Mouse (Mus musculus) liver, embryonic 13.5 days (tissue): ENCODE measurements around the gene Agbl2. TPM values are rescaled to one million over a fixed set of nuclear protein-coding genes. Genes with fewer than 3 reads are reported as not detected.

Source experiments
- ATAC-seq: fragments of 200-750 bp; cut with Nextera tagmentation; 2 replicates; pipeline ENCODE4 v1.8.0; 2017; ENCODE audit warnings: low read depth, mild to moderate bottlenecking, moderate number of reproducible peaks, moderate library complexity
- DNase-seq: peaks from one replicate; pipeline ENCODE4 v3.0.0; 2022
- H3K27ac ChIP-seq: fragments of 300-500 bp; sonication (generic); 2 replicates; pipeline ENCODE4 v1.5.1; 2015; ENCODE audit warnings: moderate library complexity, mild to moderate bottlenecking, inconsistent platforms
- H3K27me3 ChIP-seq: fragments of 300-500 bp; sonication (generic); 2 replicates; pipeline ENCODE4 v1.6.1; 2015; ENCODE audit warnings: mild to moderate bottlenecking, inconsistent platforms
- H3K36me3 ChIP-seq: fragments of 300-500 bp; sonication (generic); 2 replicates; pipeline ENCODE4 v1.6.1; 2015; ENCODE audit warnings: mild to moderate bottlenecking, inconsistent platforms
- H3K4me1 ChIP-seq: fragments of 300-500 bp; sonication (generic); replicated peaks from 2 replicates; pipeline ENCODE4 v1.6.1; 2015; ENCODE audit warnings: inconsistent platforms
- H3K4me2 ChIP-seq: fragments of 300-500 bp; sonication (generic); 2 replicates; pipeline ENCODE4 v1.6.1; 2015; ENCODE audit warnings: inconsistent platforms, mild to moderate bottlenecking, moderate library complexity
- H3K4me3 ChIP-seq: fragments of 300-500 bp; sonication (generic); replicated peaks from 2 replicates; pipeline ENCODE4 v1.5.1; 2015; ENCODE audit warnings: mild to moderate bottlenecking, inconsistent platforms
- H3K9ac ChIP-seq: fragments of 300-500 bp; sonication (generic); 2 replicates; pipeline ENCODE4 v1.6.1; 2015; ENCODE audit warnings: mild to moderate bottlenecking, inconsistent platforms
- H3K9me3 ChIP-seq: fragments of 300-500 bp; sonication (generic); replicated peaks from 2 replicates; pipeline ENCODE4 v1.6.1; 2016; ENCODE audit warnings: inconsistent platforms
- WGBS: fragments of 180-500 bp; shearing (Covaris S2); methylation state at CpG from one replicate; pipeline ENCODE4 v1.1.7; 2015; ENCODE audit not compliant: insufficient replicate concordance; 5-methylcytosine and 5-hydroxymethylcytosine counted together
- polyA plus RNA-seq: library from polyadenylated mRNA; unstranded; fragments of >200 nt; fragmentation: Nextera tagmentation; extraction: Ambion mirVana; gene quantifications from 2 replicates; pipeline ENCODE4 v1.2.1, GENCODE M21; 2015

Agbl2 gene
- polyA plus RNA-seq, 1 experiment from 2014 or later, result 0.06 TPM

GRCm38 (mm10) chr2:90845234-90845633 is 62.7 kb downstream of the Agbl2 start:
- Histone ChIP-seq H3K9ac (no peak overlapping the region), H3K27me3 (no peaks in the 10 kb centered on the region), H3K4me2 (no peak overlapping the region), H3K27ac (no peak overlapping the region; the same call in 1 of the 2 replicates), H3K36me3 (peaks cover 2% of the 10 kb centered on the region), H3K9me3 (no peaks in the 10 kb centered on the region), H3K4me3 (no peak overlapping the region), H3K4me1 (peaks cover 35% of the 10 kb centered on the region)
- WGBS, result 53% methylated on average over 5 of the region's 5 CpGs
- ATAC-seq (no peak), DNase-seq (no peak)

GRCm38 (mm10) chr2:90846171-90846570 is 63.6 kb downstream of the Agbl2 start:
- DNase-seq, result no peak
- H3K27ac ChIP-seq, result peak overlapping the region; percentile 63

GRCm38 (mm10) chr2:90846597-90846954 is 64.0 kb downstream of the Agbl2 start:
- ATAC-seq (peak; percentile 22), DNase-seq (no peak)
- Histone ChIP-seq H3K36me3 (peaks cover 15% of the 10 kb centered on the region), H3K27ac (peak overlapping the region; percentile 63), H3K4me2 (peak overlapping the region; percentile 78), H3K4me3 (peak overlapping the region; percentile 90), H3K27me3 (no peaks in the 10 kb centered on the region), H3K4me1 (peaks cover 41% of the 10 kb centered on the region), H3K9me3 (no peaks in the 10 kb centered on the region), H3K9ac (peak overlapping the region; percentile 77)
- 4% methylated on average over 8 of the region's 8 CpGs for WGBS

More at GRCm38 (mm10) chr2:90846171-90846570, 63.6 kb downstream of the Agbl2 start:
- Histone ChIP-seq H3K4me2 (peak overlapping the region; percentile 78), H3K4me3 (peak overlapping the region; percentile 90), H3K9ac (peak overlapping the region; percentile 77; the same call in 1 of the 2 replicates), H3K4me1 (peaks cover 39% of the 10 kb centered on the region), H3K9me3 (no peaks in the 10 kb centered on the region), H3K27me3 (no peaks in the 10 kb centered on the region), H3K36me3 (peaks cover 11% of the 10 kb centered on the region)
- ATAC-seq, result no peak
- 48% methylated on average over 6 of the region's 6 CpGs for WGBS

GRCm38 (mm10) chr2:90846955-90847680 is 64.6 kb downstream of the Agbl2 start, which contains the start of gene Mtch2:
TSS of gene Mtch2 (plus strand) at chr2:90847155.
- no peaks in the 10 kb centered on the region for H3K27me3 ChIP-seq
- under 1% methylated on average over 67 of the region's 67 CpGs for WGBS
- peak within 1 kb of the TSS; percentile 90 for H3K4me3 ChIP-seq
- H3K4me1 ChIP-seq, result peaks cover 41% of the 10 kb centered on the region
- DNase-seq, result peak; percentile 98
- ATAC-seq, result peak; percentile 95
- peak within 1 kb of the TSS; percentile 87 for H3K27ac ChIP-seq
- peak within 1 kb of the TSS; percentile 82 for H3K4me2 ChIP-seq
- no peaks in the 10 kb centered on the region for H3K9me3 ChIP-seq
- peaks cover 20% of the 10 kb centered on the region for H3K36me3 ChIP-seq
- H3K9ac ChIP-seq, result peak within 1 kb of the TSS; percentile 92

DNA sequence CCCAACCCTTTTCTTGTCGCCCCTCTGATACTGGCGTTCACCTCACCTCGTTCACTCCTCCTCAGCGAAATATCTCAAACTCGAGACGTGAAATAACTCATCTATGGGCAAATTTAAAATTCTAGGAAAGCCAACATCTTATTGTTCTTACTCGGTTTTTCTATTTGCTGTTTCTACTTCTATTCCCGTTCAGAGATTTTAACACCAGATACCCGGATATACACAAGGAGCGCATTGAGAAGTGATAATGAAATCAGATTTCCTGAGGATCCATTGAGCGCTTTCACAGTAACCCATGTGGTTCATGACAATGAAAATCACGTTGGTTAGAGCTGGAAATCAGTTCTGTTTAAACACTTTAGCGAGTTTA is 65.1 kb downstream of the Agbl2 start:
- H3K4me3 ChIP-seq, result peak overlapping the region; percentile 90
- under 1% methylated on average over 13 of the region's 13 CpGs for WGBS
- no peaks in the 10 kb centered on the region for H3K27me3 ChIP-seq
- peak overlapping the region; percentile 82 for H3K4me2 ChIP-seq
- H3K27ac ChIP-seq, result peak overlapping the region; percentile 87
- no peak for ATAC-seq
- no peaks in the 10 kb centered on the region for H3K9me3 ChIP-seq
- H3K9ac ChIP-seq, result peak overlapping the region; percentile 92
- H3K36me3 ChIP-seq, result peaks cover 25% of the 10 kb centered on the region
- no peak for DNase-seq
- peaks cover 41% of the 10 kb centered on the region for H3K4me1 ChIP-seq

DNA sequence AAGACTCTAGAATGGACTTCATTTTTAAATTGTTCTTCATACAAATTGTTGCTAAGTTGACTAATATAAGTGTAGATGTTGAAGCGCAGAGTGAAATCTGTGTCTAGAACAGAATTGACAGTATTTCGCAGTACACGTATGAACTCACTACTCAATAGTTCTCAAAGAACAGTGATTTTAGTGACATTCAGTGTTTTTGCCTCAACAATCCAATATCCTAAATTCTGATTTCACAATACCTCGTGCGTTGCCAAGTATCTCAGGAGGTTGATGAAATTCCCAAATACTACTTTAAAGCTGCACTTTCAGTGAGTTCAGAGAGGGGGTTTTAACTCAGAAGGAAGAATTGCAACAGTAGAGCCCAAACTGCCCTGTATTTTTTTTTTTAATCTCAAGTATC is 65.8 kb downstream of the Agbl2 start:
- no peak for DNase-seq
- no peaks in the 10 kb centered on the region for H3K27me3 ChIP-seq

GRCm38 (mm10) chr2:90850401-90850800 is 67.9 kb downstream of the Agbl2 start:
- H3K9ac ChIP-seq, result no peak overlapping the region
- H3K4me2 ChIP-seq, result no peak overlapping the region
- H3K4me1 ChIP-seq, result peaks cover 36% of the 10 kb centered on the region
- no peaks in the 10 kb centered on the region for H3K9me3 ChIP-seq
- ATAC-seq (no peak), DNase-seq (no peak)
- H3K36me3 ChIP-seq, result peaks cover 50% of the 10 kb centered on the region
- no peak overlapping the region for H3K4me3 ChIP-seq
- WGBS, result 93% methylated on average over 1 of the region's 1 CpGs
- H3K27ac ChIP-seq, result no peak overlapping the region
- H3K27me3 ChIP-seq, result no peaks in the 10 kb centered on the region

More for the DNA sequence above, 65.8 kb downstream of the Agbl2 start:
- H3K9ac ChIP-seq, result peak overlapping the region; percentile 92; the same call in 1 of the 2 replicates
- no peaks in the 10 kb centered on the region for H3K9me3 ChIP-seq
- H3K4me1 ChIP-seq, result peaks cover 41% of the 10 kb centered on the region
- no peak for ATAC-seq
- H3K4me2 ChIP-seq, result peak overlapping the region; percentile 82
- peak overlapping the region; percentile 90 for H3K4me3 ChIP-seq
- peaks cover 32% of the 10 kb centered on the region for H3K36me3 ChIP-seq
- WGBS, result 88% methylated on average over 5 of the region's 5 CpGs
- no peak overlapping the region for H3K27ac ChIP-seq

GRCm38 (mm10) chr2:90861486-90861885 is 79.0 kb downstream of the Agbl2 start:
- H3K4me1 ChIP-seq, result no peaks in the 10 kb centered on the region
- no peak overlapping the region for H3K27ac ChIP-seq
- no peaks in the 10 kb centered on the region for H3K27me3 ChIP-seq
- DNase-seq (no peak), ATAC-seq (no peak)
- no peak overlapping the region for H3K9ac ChIP-seq
- H3K4me3 ChIP-seq, result no peak overlapping the region
- peaks cover 85% of the 10 kb centered on the region for H3K36me3 ChIP-seq
- H3K9me3 ChIP-seq, result no peaks in the 10 kb centered on the region
- WGBS, result 86% methylated on average over 2 of the region's 2 CpGs
- H3K4me2 ChIP-seq, result no peak overlapping the region

GRCm38 (mm10) chr2:90864184-90864583 is 81.7 kb downstream of the Agbl2 start:
- Histone ChIP-seq H3K4me1 (peaks cover 26% of the 10 kb centered on the region), H3K36me3 (peaks cover 77% of the 10 kb centered on the region), H3K27ac (no peak overlapping the region), H3K9ac (no peak overlapping the region), H3K4me2 (no peak overlapping the region), H3K9me3 (no peaks in the 10 kb centered on the region), H3K4me3 (no peak overlapping the region), H3K27me3 (no peaks in the 10 kb centered on the region)
- ATAC-seq (no peak), DNase-seq (no peak)

DNA sequence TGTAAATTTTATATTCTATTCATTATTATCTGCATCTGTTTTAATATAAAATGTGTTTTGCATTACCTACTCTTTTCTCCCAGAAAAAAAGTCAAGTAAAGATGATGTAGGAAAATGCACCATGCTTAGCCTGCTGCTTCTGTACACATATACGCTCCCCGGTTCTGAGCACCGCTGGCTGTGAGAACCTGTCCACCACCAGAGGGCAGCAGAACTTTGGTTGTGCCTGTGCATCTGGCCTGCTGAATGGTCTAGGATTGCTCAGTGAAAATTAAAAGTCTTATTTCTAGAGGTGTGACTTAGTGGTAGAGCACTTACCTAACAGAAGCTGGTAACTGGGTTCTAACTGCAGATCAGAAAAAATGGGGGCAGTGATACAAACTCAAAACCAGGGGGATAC is 84.0 kb downstream of the Agbl2 start:
- H3K4me1 ChIP-seq, result peaks cover 49% of the 10 kb centered on the region
- H3K9ac ChIP-seq, result 0 out of 2 replicates have a peak overlapping the region, but pooled peaks have one; percentile 43
- DNase-seq (peak; percentile 74), ATAC-seq (peak; percentile 47)
- whole genome bisulfite sequencing, result 34% methylated on average over 3 of the region's 3 CpGs
- no peak overlapping the region for H3K4me3 ChIP-seq
- H3K36me3 ChIP-seq, result peaks cover 56% of the 10 kb centered on the region
- no peak overlapping the region for H3K4me2 ChIP-seq
- H3K27ac ChIP-seq, result peak overlapping the region; percentile 70
- no peaks in the 10 kb centered on the region for H3K27me3 ChIP-seq
- no peaks in the 10 kb centered on the region for H3K9me3 ChIP-seq

- Histone ChIP-seq H3K4me1 (peaks cover 59% of the 10 kb centered on the region), H3K4me3 (peak overlapping the region; percentile 15), H3K36me3 (peaks cover 23% of the 10 kb centered on the region), H3K9ac (peak overlapping the region; percentile 57), H3K4me2 (peak overlapping the region; percentile 60), H3K27ac (peak overlapping the region; percentile 92), H3K9me3 (no peaks in the 10 kb centered on the region), H3K27me3 (no peaks in the 10 kb centered on the region)
- WGBS, result 6% methylated on average over 4 of the region's 4 CpGs
- ATAC-seq (peak; percentile 93), DNase-seq (peak; percentile 76)
Observed at GRCm38 (mm10) chr2:90870136-90870601, 87.6 kb downstream of the Agbl2 start.
